Comparison of ENCODE assay signal across 28 mouse cellular contexts in the genomic region with DNA sequence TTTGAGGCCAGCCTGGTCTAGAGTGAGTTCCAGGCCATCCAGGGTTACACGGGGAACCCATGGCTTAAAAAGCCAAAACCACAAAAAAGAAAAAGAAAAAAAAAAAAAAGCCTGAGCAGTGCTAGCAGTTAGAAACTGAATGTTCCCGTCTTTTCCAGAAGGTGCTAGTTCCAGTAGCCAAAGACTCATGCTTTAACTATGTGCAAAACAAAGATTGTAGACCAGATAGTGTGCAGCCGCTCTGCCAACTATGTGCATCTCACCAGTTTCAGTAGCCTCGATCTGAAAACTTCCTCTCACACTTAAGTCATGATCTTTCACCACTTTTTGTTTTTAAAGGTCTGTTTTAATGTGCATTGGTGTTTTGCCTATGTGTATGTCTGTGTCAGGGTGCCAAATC. TPM values are rescaled to one million over a fixed set of nuclear protein-coding genes. Genes with fewer than 3 reads are reported as not detected.
"Had no signal": no experiment of that assay in that cellular context is flagged by ENCODE, and none has a peak within 500 bp of the region (broad histone marks: within the 10 kb centered on the region; RNA-seq: fewer than 3 reads in every experiment).

No protein-coding gene starts in this region.

- H3K9me3 ChIP-seq: liver, embryonic 13.5 days; neural tube, embryonic 12.5 days; neural tube, embryonic 15.5 days had no signal

- H3K27me3 ChIP-seq: neural tube, embryonic 12.5 days had no signal

- DNase-seq: kidney, adult 9 months; kidney, postnatal 14 days; layer of hippocampus, adult 9-11 months; liver, embryonic 13.5 days; lung, adult 2 months; lung, postnatal 14 days; lung, postnatal 4 days; midbrain, embryonic 14.5 days; retina, postnatal 1 day; thymus, adult 2 months; thymus, postnatal 14 days; thymus, postnatal 4 days had no signal

- H3K36me3 ChIP-seq: liver, embryonic 13.5 days; neural tube, embryonic 12.5 days; neural tube, embryonic 15.5 days had no signal

- H3K27ac ChIP-seq: liver, embryonic 13.5 days; neural tube, embryonic 12.5 days; neural tube, embryonic 15.5 days; stomach, postnatal 0 days had no signal

- H3K4me2 ChIP-seq: liver, embryonic 13.5 days; midbrain, embryonic 11.5 days; neural tube, embryonic 12.5 days; neural tube, embryonic 15.5 days had no signal

- H3K4me1 ChIP-seq: liver, embryonic 13.5 days; neural tube, embryonic 12.5 days had no signal

- H3K4me3 ChIP-seq: liver, embryonic 13.5 days; neural tube, embryonic 12.5 days; neural tube, embryonic 15.5 days had no signal

- H3K9ac ChIP-seq: liver, embryonic 13.5 days; neural tube, embryonic 12.5 days; neural tube, embryonic 15.5 days had no signal

RNA-seq across cellular contexts. Expression of a gene that starts 1.6 kb away (rescaled TPM):
- total RNA-seq: layer of hippocampus, adult 18-20 months; layer of hippocampus, postnatal 25 days; left cerebral cortex, adult 18-20 months; left cerebral cortex, postnatal 25 days; liver, adult 2 months; megakaryocyte progenitor cell, adult 5-6 weeks; megakaryocyte-erythroid progenitor cell, adult 5-6 weeks had no signal
- polyA plus RNA-seq: kidney, embryonic 16.5 days; limb, embryonic 11.5 days; liver, adult 2 months; liver, embryonic 13.5 days; liver, embryonic 16.5 days; lung, adult 2 months; midbrain, embryonic 11.5 days; midbrain, embryonic 14.5 days; neural tube, embryonic 12.5 days; small intestine, adult 2 months; stomach, embryonic 14.5 days; stomach, postnatal 0 days; thymus, adult 2 months had no signal

RNA-seq across cellular contexts. Expression of a gene that starts 24.9 kb away (rescaled TPM):
- total RNA-seq: megakaryocyte-erythroid progenitor cell, adult 5-6 weeks had no signal
